Mouse (Mus musculus) G1E (cell line): Measurements from ENCODE around the gene Mthfsl.
"Not testable (repeated sequence)": the region's sequence is repeated elsewhere in the genome, so short reads cannot be mapped to it uniquely, and the experiment has no call there.

ENCODE experiments used
- CTCF ChIP-seq: IDR thresholded peaks from 2 replicates; pipeline ENCODE4 v1.5.1; 2012; ENCODE audit warnings: low read depth, low read length, inconsistent platforms, mixed read lengths
- GATA1 ChIP-seq: IDR thresholded peaks from 2 replicates; pipeline ENCODE4 v1.6.1; 2012; ENCODE audit warnings: borderline replicate concordance, low read length, inconsistent platforms, mixed read lengths

DNA sequence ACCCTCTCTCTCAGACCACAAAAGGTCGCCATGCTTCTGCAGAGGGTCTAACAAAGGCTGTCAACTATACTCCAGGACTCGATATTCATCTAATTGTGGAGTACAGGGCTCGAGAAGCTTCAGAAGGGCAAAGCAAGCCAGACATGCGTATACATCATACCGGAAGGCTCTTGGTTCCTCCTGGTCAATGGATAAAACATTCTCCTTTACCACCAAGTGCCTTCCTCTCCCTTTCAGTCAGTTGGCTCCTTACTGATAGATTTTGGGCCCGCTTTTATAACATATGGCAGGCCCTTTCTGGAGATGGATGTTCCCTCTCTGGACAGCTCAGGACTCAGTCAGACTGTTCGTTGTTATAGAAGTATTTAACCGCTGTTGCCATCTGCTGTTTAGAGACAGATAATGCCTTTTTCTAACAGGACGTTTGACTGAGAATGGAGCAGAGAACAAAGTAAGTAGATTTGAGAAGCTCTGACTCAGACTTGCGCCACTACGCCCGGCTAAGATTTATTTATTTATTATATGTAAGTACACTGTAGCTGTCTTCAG, at the start of gene Mthfsl:
- TF ChIP-seq CTCF, GATA1: not testable (repeated sequence)
